9 mouse cellular contexts compared by ENCODE assay signal in genomic region chr6:38687216-38687615, GRCm38 (mm10). TPM values are rescaled to one million over a fixed set of nuclear protein-coding genes. Genes with fewer than 3 reads are reported as not detected.
DNase-seq lines count a peak whose midpoint lies in the region; ATAC-seq and TF ChIP-seq lines count a peak whose summit lies in the region.
"Had no signal": no experiment of that assay in that cellular context is flagged by ENCODE, and none has a peak within 500 bp of the region (broad histone marks: within the 10 kb centered on the region; RNA-seq: fewer than 3 reads in every experiment).

No protein-coding gene starts in this region.

- no peaks in the 10 kb centered on the region for H3K27me3 ChIP-seq in liver, adult 2 months (ENCODE audit: control insufficient read depth, insufficient read depth, low read length)
- H3K27me3 ChIP-seq in liver, embryonic 11.5 days (replicated peaks; ENCODE audit: control insufficient read depth, insufficient read depth, low read length): no peaks in the 10 kb centered on the region
- H3K27me3 ChIP-seq in hindbrain, embryonic 16.5 days (replicated peaks; ENCODE audit: control insufficient read depth, insufficient read depth, low read length): no peaks in the 10 kb centered on the region
- H3K27me3 ChIP-seq in stomach, embryonic 14.5 days (ENCODE audit: control insufficient read depth, insufficient read depth, low read length): no peaks in the 10 kb centered on the region
- H3K27me3 ChIP-seq: heart, embryonic 13.5 days had no signal

- no peak overlapping the region for H3K9ac ChIP-seq in liver, adult 2 months (ENCODE audit: low read depth, low read length)
- H3K9ac ChIP-seq in liver, embryonic 11.5 days (ENCODE audit: low read depth, low read length): no peak overlapping the region
- H3K9ac ChIP-seq in hindbrain, embryonic 16.5 days (ENCODE audit: low read depth, low read length): no peak overlapping the region
- no peak overlapping the region for H3K9ac ChIP-seq in stomach, embryonic 14.5 days (replicated peaks; ENCODE audit: low read depth, low read length)
- H3K9ac ChIP-seq: heart, embryonic 13.5 days had no signal

- intact Hi-C loops in gastrocnemius, postnatal 14 days (cut with DNase I; ENCODE audit: low total_unique reads): no loop called here

- no peak overlapping the region for H3K4me2 ChIP-seq in liver, embryonic 11.5 days
- H3K4me2 ChIP-seq in hindbrain, embryonic 16.5 days (ENCODE audit: low read length): no peak overlapping the region
- H3K4me2 ChIP-seq in stomach, embryonic 14.5 days (replicated peaks; ENCODE audit: low read depth, low read length): no peak overlapping the region
- H3K4me2 ChIP-seq: heart, embryonic 13.5 days had no signal

- no peaks in the 10 kb centered on the region for H3K79me2 ChIP-seq in liver, adult 2 months (ENCODE audit: control insufficient read depth, insufficient read depth, low read length)

- H3K9me3 ChIP-seq in liver, embryonic 11.5 days (ENCODE audit: control insufficient read depth, low read length): no peaks in the 10 kb centered on the region
- H3K9me3 ChIP-seq in hindbrain, embryonic 16.5 days (ENCODE audit: control insufficient read depth, low read length): no peaks in the 10 kb centered on the region
- H3K9me3 ChIP-seq in stomach, embryonic 14.5 days (ENCODE audit: control insufficient read depth, low read depth, low read length): no peaks in the 10 kb centered on the region
- H3K9me3 ChIP-seq: heart, embryonic 13.5 days had no signal

- TF ChIP-seq POLR2A in liver, adult 2 months (IDR thresholded peaks at IDR 0.05; ENCODE audit: extremely low read depth, insufficient read depth, low read length): no peak
- TF ChIP-seq POLR2A in bone marrow macrophage, adult 2 months (IDR thresholded peaks at IDR 0.05; ENCODE audit: borderline replicate concordance, low read depth, low read length): no peak

- TF ChIP-seq CTCF in liver, adult 2 months (IDR thresholded peaks at IDR 0.05; ENCODE audit: low read depth, low read length): peak; percentile 61
- TF ChIP-seq CTCF in bone marrow macrophage, adult 2 months (IDR thresholded peaks at IDR 0.05; ENCODE audit: low read depth, low read length): peak; percentile 92

- 74% methylated on average over 11 of the region's 11 CpGs for WGBS in liver, adult 2 months
- 62% methylated on average over 11 of the region's 11 CpGs for WGBS in liver, embryonic 11.5 days
- WGBS in hindbrain, embryonic 16.5 days: 66% methylated on average over 11 of the region's 11 CpGs
- 61% methylated on average over 11 of the region's 11 CpGs for WGBS in stomach, embryonic 14.5 days

- H3K4me3 ChIP-seq in liver, adult 2 months (ENCODE audit: insufficient read depth, low read depth, low read length): no peak overlapping the region
- H3K4me3 ChIP-seq in liver, embryonic 11.5 days (ENCODE audit: low read depth, low read length): no peak overlapping the region
- H3K4me3 ChIP-seq in bone marrow macrophage, adult 2 months (ENCODE audit: insufficient read depth, low read length): no peak overlapping the region
- H3K4me3 ChIP-seq in hindbrain, embryonic 16.5 days (ENCODE audit: low read length): no peak overlapping the region
- H3K4me3 ChIP-seq in stomach, embryonic 14.5 days (ENCODE audit: low read depth, low read length): no peak overlapping the region
- H3K4me3 ChIP-seq: heart, embryonic 13.5 days had no signal

- H3K27ac ChIP-seq in liver, adult 2 months (replicated peaks; ENCODE audit: insufficient read depth, low read depth, low read length): no peak overlapping the region
- H3K27ac ChIP-seq in liver, embryonic 11.5 days (ENCODE audit: low read depth, low read length): no peak overlapping the region
- H3K27ac ChIP-seq in bone marrow macrophage, adult 2 months (ENCODE audit: insufficient read depth, low read depth, low read length): no peak overlapping the region
- no peak overlapping the region for H3K27ac ChIP-seq in hindbrain, embryonic 16.5 days (ENCODE audit: low read depth, low read length)
- H3K27ac ChIP-seq in stomach, embryonic 14.5 days (ENCODE audit: low read length): no peak overlapping the region
- H3K27ac ChIP-seq: heart, embryonic 13.5 days had no signal

- DNase-seq in adrenal gland, postnatal 10 days: peak; percentile 68
- no peak for DNase-seq in adrenal gland, adult 8-10 months
- DNase-seq in liver, adult 2 months (ENCODE audit: extremely low read depth, low read depth, low spot score): no peak
- DNase-seq in liver, embryonic 11.5 days (ENCODE audit: low spot score): no peak
- no peak for DNase-seq in gastrocnemius, postnatal 14 days

- no peak for ATAC-seq in liver, embryonic 11.5 days (replicated peaks; ENCODE audit: low FRiP score)
- ATAC-seq in hindbrain, embryonic 16.5 days: 0 out of 2 replicates have a peak, but pooled peaks have one; percentile 21
- ATAC-seq in stomach, embryonic 14.5 days (ENCODE audit: insufficient number of reproducible peaks, insufficient read depth, low FRiP score, low read depth): 0 out of 2 replicates have a peak, but pooled peaks have one; percentile 56

- no peaks in the 10 kb centered on the region for H3K4me1 ChIP-seq in liver, adult 2 months (ENCODE audit: control insufficient read depth, insufficient read depth, low read length)
- H3K4me1 ChIP-seq in liver, embryonic 11.5 days (replicated peaks; ENCODE audit: control insufficient read depth, insufficient read depth, low read length): no peaks in the 10 kb centered on the region
- H3K4me1 ChIP-seq in bone marrow macrophage, adult 2 months (ENCODE audit: control insufficient read depth, insufficient read depth, low read length): peaks cover 2% of the 10 kb centered on the region; the same call in 1 of the 2 replicates
- no peaks in the 10 kb centered on the region for H3K4me1 ChIP-seq in hindbrain, embryonic 16.5 days (ENCODE audit: control insufficient read depth, insufficient read depth, low read depth, low read length)
- H3K4me1 ChIP-seq in stomach, embryonic 14.5 days (ENCODE audit: control insufficient read depth, insufficient read depth, low read length): no peaks in the 10 kb centered on the region

- no peaks in the 10 kb centered on the region; the same call in 1 of the 2 replicates for H3K36me3 ChIP-seq in liver, adult 2 months (ENCODE audit: control insufficient read depth, insufficient read depth, low read length)
- H3K36me3 ChIP-seq in liver, embryonic 11.5 days (ENCODE audit: control insufficient read depth, insufficient read depth, low read length): peaks cover 6% of the 10 kb centered on the region; the same call in 1 of the 2 replicates
- no peaks in the 10 kb centered on the region for H3K36me3 ChIP-seq in hindbrain, embryonic 16.5 days (ENCODE audit: control insufficient read depth, insufficient read depth, low read length)
- H3K36me3 ChIP-seq in stomach, embryonic 14.5 days (ENCODE audit: control insufficient read depth, insufficient read depth, low read length): peaks cover 8% of the 10 kb centered on the region

RNA-seq across cellular contexts. Expression of gene Clec2l, which starts 24.3 kb away (rescaled TPM):
- total RNA-seq in adrenal gland, postnatal 10 days (2021): 1 to 10 TPM; 3.2 to 4.2 TPM
- total RNA-seq in adrenal gland, adult 8-10 months (2022): 10 to 100 TPM in 1 of 4 experiments, 1 to 10 TPM in 3; 1.8 to 11.3 (median 3.1) TPM
- not detected in 2 replicates for total RNA-seq in liver, adult 2 months (2014; rRNA removed)
- polyA plus RNA-seq in liver, adult 2 months (2012; rRNA removed): not detected in 2 replicates
- polyA plus RNA-seq in liver, embryonic 11.5 days (2014; fragmentation: Nextera tagmentation; extraction: Ambion mirVana): 0.29 and 0.43 TPM in 2 replicates
- polyA plus RNA-seq in bone marrow macrophage, adult 2 months (2012; ENCODE audit: insufficient read depth, insufficient read length, missing spikeins): not detected in 2 replicates
- polyA plus RNA-seq in hindbrain, embryonic 16.5 days (2015; fragmentation: Nextera tagmentation; extraction: Ambion mirVana): 27.4 and 28.2 TPM in 2 replicates
- polyA plus RNA-seq in stomach, embryonic 14.5 days (2014; fragmentation: Nextera tagmentation; extraction: Ambion mirVana): 1.8 and 1.9 TPM in 2 replicates
- total RNA-seq in gastrocnemius, postnatal 14 days (2021): 1 to 10 TPM in 1 of 2 experiments, under 1 TPM in 1; 0.62 to 1.0 TPM

RNA-seq across cellular contexts. Expression of gene Klrg2, which starts 50.2 kb away (rescaled TPM):
- under 1 TPM; 0.42 to 0.96 TPM for total RNA-seq in adrenal gland, postnatal 10 days (2021)
- 1 to 10 TPM; 3.7 to 9.4 (median 5.6) TPM for total RNA-seq in adrenal gland, adult 8-10 months (2022)
- 0.07 TPM in 1 of 2 replicates, not detected in the other for total RNA-seq in liver, adult 2 months (2014; rRNA removed)
- polyA plus RNA-seq in liver, adult 2 months (2012; rRNA removed): not detected in 2 replicates
- 0.05 and 0.12 TPM in 2 replicates for polyA plus RNA-seq in liver, embryonic 11.5 days (2014; fragmentation: Nextera tagmentation; extraction: Ambion mirVana)
- 0.64 TPM in 1 of 2 replicates, not detected in the other for polyA plus RNA-seq in bone marrow macrophage, adult 2 months (2012; ENCODE audit: insufficient read depth, insufficient read length, missing spikeins)
- polyA plus RNA-seq in hindbrain, embryonic 16.5 days (2015; fragmentation: Nextera tagmentation; extraction: Ambion mirVana): 0.15 and 0.21 TPM in 2 replicates
- polyA plus RNA-seq in stomach, embryonic 14.5 days (2014; fragmentation: Nextera tagmentation; extraction: Ambion mirVana): 0.30 and 0.57 TPM in 2 replicates
- total RNA-seq in gastrocnemius, postnatal 14 days (2021): under 1 TPM; 0.09 to 0.27 TPM
